Mouse (Mus musculus) MEL-GATA-1-ER (cell line): ENCODE measurements around the gene Gm20388.
"Not testable (repeated sequence)": the region's sequence is repeated elsewhere in the genome, so short reads cannot be mapped to it uniquely, and the experiment has no call there.

ENCODE experiments used
- DNase-seq: peaks from one replicate; pipeline ENCODE4 v3.0.0-alpha.2; 2012; ENCODE audit warnings: low read depth; ENCODE audit errors: extremely low read depth

Gm20388 gene

GRCm38 (mm10) chr8:123799885-123800284, 3889.2 kb downstream of the Gm20388 start:
- DNase-seq, result no peak

DNA sequence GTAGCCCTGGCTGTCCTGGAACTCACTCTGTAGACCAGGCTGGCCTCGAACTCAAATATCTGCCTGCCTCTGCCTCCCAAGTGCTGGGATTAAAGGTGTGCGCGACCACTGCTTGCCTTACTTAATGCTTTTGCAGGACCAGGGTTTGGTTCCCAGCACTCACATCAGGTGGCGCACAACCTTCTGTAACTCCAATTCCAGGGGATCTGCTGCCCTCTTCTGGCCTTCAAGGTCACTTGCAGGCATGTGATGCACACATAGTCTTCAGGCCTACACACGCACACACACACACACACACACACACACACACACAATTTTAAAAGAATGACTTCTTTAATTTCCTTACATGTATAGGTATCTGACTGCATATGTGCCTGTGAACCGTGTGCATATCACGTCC, 3890.2 kb downstream of the Gm20388 start:
- no peak for DNase-seq

GRCm38 (mm10) chr8:123801538-123801937, 3890.9 kb downstream of the Gm20388 start:
- no peak for DNase-seq

DNA sequence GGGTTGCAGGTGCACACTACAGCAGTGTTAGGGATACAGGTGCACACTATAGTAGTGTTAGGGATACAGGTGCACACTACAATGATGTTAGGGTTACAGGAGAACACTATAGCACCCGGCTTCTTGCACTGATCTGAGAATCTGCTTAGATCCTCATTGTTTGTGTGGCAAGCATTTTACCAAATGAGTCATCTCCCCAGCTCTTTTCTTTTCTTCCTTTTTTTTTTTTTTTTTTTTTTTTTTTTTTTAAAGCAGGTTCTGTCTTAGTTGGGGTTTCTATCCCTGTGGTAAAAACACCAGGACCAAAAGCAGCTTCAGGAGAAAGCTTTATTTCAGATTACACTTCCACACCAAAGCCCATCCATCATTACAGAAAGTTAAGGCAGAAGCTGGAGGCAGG, 3893.0 kb downstream of the Gm20388 start:
- DNase-seq, result no peak

- DNase-seq, result no peak
Observed at GRCm38 (mm10) chr8:123804586-123804985, 3893.9 kb downstream of the Gm20388 start.

- DNase-seq, result no peak
Observed at GRCm38 (mm10) chr8:123805209-123805717, 3894.6 kb downstream of the Gm20388 start.

- peak; percentile 83 for DNase-seq
Observed at GRCm38 (mm10) chr8:123805718-123806373, 3895.2 kb downstream of the Gm20388 start, which contains the start of gene Rab4a. Gene Rab4a (plus strand): TSS chr8:123805985.

GRCm38 (mm10) chr8:123806374-123806935, 3895.8 kb downstream of the Gm20388 start:
- no peak for DNase-seq

GRCm38 (mm10) chr8:123807024-123807431, 3896.4 kb downstream of the Gm20388 start:
- DNase-seq, result peak; percentile 79

DNA sequence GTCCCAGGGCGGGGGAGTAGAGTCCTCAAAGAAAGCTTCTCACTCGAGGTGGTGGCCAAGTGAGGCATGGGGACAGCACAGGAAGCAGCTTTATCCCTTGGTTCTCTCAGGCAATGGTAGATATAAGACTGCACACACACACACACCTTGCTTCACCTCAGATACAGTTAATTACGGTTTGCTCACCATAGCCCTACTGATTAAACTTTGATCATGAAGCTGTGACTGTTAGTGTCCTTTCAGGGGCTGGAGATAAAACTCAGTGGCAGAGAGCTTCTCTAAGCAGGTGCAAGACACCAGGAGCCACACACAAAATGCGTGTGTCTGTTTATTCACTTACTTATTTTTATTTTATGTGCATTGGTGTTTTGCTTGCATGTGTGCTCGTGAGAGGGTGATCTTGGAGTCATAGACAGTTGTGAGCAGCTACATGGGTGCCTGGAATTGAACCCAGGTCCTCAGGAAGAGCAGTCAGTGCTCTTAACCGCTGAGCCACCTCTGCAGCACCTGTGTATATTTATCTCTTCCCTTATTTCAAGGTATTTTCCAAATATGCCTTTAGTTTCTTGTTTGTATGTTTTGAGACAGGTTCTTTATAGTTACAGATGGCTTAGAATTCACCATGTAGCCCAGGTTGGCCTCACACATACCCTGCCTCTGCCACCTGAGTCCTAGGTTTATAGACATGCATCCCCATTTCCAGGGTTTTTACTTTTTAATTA, 3897.4 kb downstream of the Gm20388 start:
- no peak for DNase-seq

GRCm38 (mm10) chr8:123808671-123809070, 3898.0 kb downstream of the Gm20388 start:
- no peak for DNase-seq

DNA sequence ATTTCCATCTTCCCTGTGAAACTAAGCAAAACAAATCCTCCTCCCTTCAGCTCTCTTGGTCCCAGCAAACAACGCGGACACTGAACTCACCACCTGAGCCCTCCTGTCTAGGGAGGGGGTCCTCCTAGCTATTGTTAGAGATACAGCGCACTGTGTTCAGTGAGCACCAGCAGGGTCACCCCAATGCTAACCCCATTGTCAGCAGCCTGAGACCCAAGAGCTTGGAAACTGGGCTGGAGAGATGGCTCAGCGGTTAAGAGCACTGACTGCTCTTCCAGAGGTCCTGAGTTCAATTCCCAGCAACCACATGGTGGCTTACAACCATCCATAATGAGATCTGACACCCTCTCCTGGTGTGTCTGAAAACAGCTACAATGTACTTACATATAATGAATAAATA, 3898.7 kb downstream of the Gm20388 start:
- DNase-seq, result not testable (repeated sequence)

DNA sequence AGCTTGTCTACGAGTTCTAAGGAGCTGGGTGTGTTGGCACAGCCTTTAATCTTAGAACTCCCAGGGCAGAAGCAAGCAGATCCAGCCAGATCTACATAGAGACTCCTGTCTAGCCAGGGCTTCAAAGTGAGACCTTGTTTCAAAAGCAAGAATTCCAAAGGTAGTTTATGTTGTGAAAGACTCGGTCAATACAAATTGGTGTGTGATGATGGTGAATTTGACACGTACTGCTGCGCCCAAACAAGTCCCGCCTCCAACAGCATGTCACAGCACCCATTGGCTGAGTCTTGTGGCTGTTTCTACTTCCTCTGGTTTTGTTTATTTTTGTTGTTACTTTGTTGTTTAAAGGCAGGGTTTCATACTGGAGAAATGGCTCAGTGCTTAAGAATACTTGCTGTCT, 3901.6 kb downstream of the Gm20388 start:
- DNase-seq, result no peak

GRCm38 (mm10) chr8:123813173-123813891, 3902.7 kb downstream of the Gm20388 start:
- no peak for DNase-seq

- DNase-seq, result no peak
Observed at GRCm38 (mm10) chr8:123813892-123814266, 3903.2 kb downstream of the Gm20388 start.

GRCm38 (mm10) chr8:123815325-123815724, 3904.7 kb downstream of the Gm20388 start:
- DNase-seq, result no peak

DNA sequence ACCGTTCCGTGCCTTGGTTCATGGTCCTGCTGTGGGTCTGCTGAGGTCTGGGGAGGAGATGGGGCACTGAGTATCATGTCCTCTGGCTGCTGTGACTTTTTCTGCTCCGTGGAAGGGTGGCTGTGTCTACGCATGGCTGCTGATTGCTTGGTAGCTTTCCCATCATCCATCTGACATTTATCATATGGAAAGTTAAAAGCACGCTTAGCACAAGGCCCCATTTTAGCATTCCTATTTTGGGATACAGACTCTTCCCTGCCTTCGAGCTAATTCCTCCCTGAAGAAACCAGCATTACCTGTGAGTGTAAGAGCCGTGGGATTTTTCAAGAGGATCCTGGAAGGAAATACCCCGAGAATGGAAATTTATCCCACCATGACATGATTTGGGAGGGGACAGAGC, 3906.3 kb downstream of the Gm20388 start:
- no peak for DNase-seq

DNA sequence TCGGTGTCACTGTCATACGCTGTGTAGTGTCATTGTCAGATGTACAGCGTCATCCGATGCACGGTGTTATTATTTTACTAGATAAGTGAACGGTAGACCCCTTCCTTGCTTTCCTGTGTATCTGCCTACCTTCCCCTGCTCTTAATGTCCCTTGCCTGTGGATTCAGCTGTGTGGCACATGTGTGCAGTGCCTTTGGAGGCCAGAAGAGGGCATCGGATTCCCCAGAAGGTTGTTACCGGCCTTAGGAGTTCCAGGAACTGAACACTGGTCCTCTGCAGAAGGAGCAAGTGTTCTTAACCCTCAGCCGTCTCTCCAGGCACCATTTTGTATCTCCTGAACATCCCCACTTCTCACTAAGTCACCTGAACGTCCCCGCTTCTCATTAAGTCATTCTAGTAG, 3907.1 kb downstream of the Gm20388 start:
- DNase-seq, result no peak

- DNase-seq, result peak; percentile 43
Observed at GRCm38 (mm10) chr8:123819683-123820610, 3909.3 kb downstream of the Gm20388 start.

DNA sequence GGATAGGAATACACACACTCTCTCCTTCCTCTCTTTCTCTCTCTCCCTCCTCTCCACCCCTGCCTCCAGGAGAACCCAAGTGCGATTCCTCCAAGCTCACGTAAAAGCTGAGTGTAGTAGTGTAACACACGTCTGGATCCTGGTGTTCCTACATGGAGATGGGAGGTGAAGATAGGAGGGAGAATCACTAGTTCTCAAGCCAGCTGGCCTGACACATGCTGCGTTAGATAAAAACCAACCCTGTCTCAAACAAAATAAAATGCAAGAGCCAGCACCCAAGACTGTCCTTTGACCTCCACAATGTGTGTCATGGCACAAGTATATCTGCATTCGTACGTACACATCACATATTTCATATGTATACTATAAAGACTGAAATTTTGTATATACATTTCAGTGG, 3910.1 kb downstream of the Gm20388 start:
- no peak for DNase-seq

GRCm38 (mm10) chr8:123823111-123823510, 3912.5 kb downstream of the Gm20388 start:
- no peak for DNase-seq
